Mouse (Mus musculus) heart, embryonic 14.5 days (tissue): ENCODE data around the gene Anapc11. TPM values are rescaled to one million over a fixed set of nuclear protein-coding genes. Genes with fewer than 3 reads are reported as not detected.

ENCODE experiments used
- ATAC-seq: fragments of 200-750 bp; cut with Nextera tagmentation; 2 replicates; pipeline ENCODE4 v1.8.0; 2017; ENCODE audit warnings: low read depth, moderate TSS enrichment; ENCODE audit not compliant: insufficient number of reproducible peaks, insufficient read depth, low FRiP score
- H3K27ac ChIP-seq, 2 experiments: fragments of 200-500 bp in 1 of 2; fragments of 300-500 bp in 1 of 2; sonication (generic) in 1 of 2; replicated peaks in 1 of 2; 2 replicates each; pipeline ENCODE4 v1.5.1; 2012 to 2014; ENCODE audit warnings: low read depth in 2 of 2, low read length in 2 of 2, control low read depth in 1 of 2, mild to moderate bottlenecking in 1 of 2, mixed read lengths in 1 of 2; ENCODE audit not compliant: control insufficient read depth in 1 of 2, insufficient read depth in 1 of 2
- H3K27me3 ChIP-seq: fragments of 300-500 bp; sonication (generic); 2 replicates; pipeline ENCODE4 v1.6.1; 2014; ENCODE audit warnings: mild to moderate bottlenecking, low read length, control low read depth; ENCODE audit not compliant: control insufficient read depth, insufficient read depth
- H3K36me3 ChIP-seq: fragments of 300-500 bp; sonication (generic); 2 replicates; pipeline ENCODE4 v1.6.1; 2014; ENCODE audit warnings: mild to moderate bottlenecking, control low read depth, low read length, mixed read lengths; ENCODE audit not compliant: control insufficient read depth, insufficient read depth
- H3K4me1 ChIP-seq, 2 experiments: fragments of 200-500 bp in 1 of 2; fragments of 300-500 bp in 1 of 2; sonication (generic) in 1 of 2; 2 replicates each; pipeline ENCODE4 v1.6.1; 2012 to 2014; ENCODE audit warnings: low read length in 2 of 2, control low read depth in 1 of 2, mixed read lengths in 1 of 2; ENCODE audit not compliant: control insufficient read depth in 2 of 2, insufficient read depth in 2 of 2
- H3K4me2 ChIP-seq: fragments of 300-500 bp; sonication (generic); 2 replicates; pipeline ENCODE4 v1.6.1; 2014; ENCODE audit warnings: mild to moderate bottlenecking, low read length
- H3K4me3 ChIP-seq, 2 experiments: fragments of 200-500 bp in 1 of 2; fragments of 300-500 bp in 1 of 2; sonication (generic) in 1 of 2; 2 replicates each; pipeline ENCODE4 v1.5.1; 2012 to 2014; ENCODE audit warnings: low read length in 2 of 2, mild to moderate bottlenecking in 2 of 2, control low read depth in 1 of 2, low read depth in 1 of 2, moderate library complexity in 1 of 2; ENCODE audit not compliant: control insufficient read depth in 1 of 2, insufficient read depth in 1 of 2
- H3K9ac ChIP-seq: fragments of 300-500 bp; sonication (generic); 2 replicates; pipeline ENCODE4 v1.6.1; 2014; ENCODE audit warnings: mild to moderate bottlenecking, low read length
- H3K9me3 ChIP-seq: fragments of 300-500 bp; sonication (generic); 2 replicates; pipeline ENCODE4 v1.6.1; 2016; ENCODE audit warnings: low read length, control low read depth; ENCODE audit not compliant: control insufficient read depth
- WGBS: fragments of 180-500 bp; shearing (Covaris S2); extraction: QIAGEN DNeasy Blood & Tissue Kit; methylation state at CpG from one replicate; pipeline ENCODE4 v1.1.7; 2014; 5-methylcytosine and 5-hydroxymethylcytosine counted together
- polyA plus RNA-seq: library from polyadenylated mRNA; unstranded; fragments of >200 nt; fragmentation: Nextera tagmentation; extraction: Ambion mirVana; gene quantifications from 2 replicates; pipeline ENCODE4 v1.2.1, GENCODE M21; 2014

The Anapc11 gene
- polyA plus RNA-seq, 1 experiment from 2014 or later = 251 TPM

- Histone ChIP-seq H3K4me2 (peak overlapping the region; percentile 97), H3K27ac (peak overlapping the region; percentile 32 to 92; a peak in 3 of 4 replicates), H3K36me3 (peaks cover 77% of the 10 kb centered on the region), H3K9ac (peak overlapping the region; percentile 100), H3K4me1 (peaks cover 11 to 16% of the 10 kb centered on the region in 2 experiments), H3K27me3 (no peaks in the 10 kb centered on the region), H3K9me3 (no peaks in the 10 kb centered on the region), H3K4me3 (peak overlapping the region; percentile 59 to 99)
- ATAC-seq = peak; percentile 37
- 4% methylated on average over 94 of the region's 99 CpGs for WGBS
Observed at GRCm38 (mm10) chr11:120597240-120598235, 683 bp upstream of the Anapc11 start.

GRCm38 (mm10) chr11:120598990-120599549, 849 bp downstream of the Anapc11 start:
- WGBS = 48% methylated on average over 17 of the region's 17 CpGs
- no peak for ATAC-seq
- Histone ChIP-seq H3K4me2 (peak overlapping the region; percentile 97), H3K27me3 (no peaks in the 10 kb centered on the region), H3K4me1 (peaks cover 11 to 16% of the 10 kb centered on the region in 2 experiments), H3K9ac (peak overlapping the region; percentile 100), H3K4me3 (peak overlapping the region; percentile 59 to 99), H3K36me3 (peaks cover 77% of the 10 kb centered on the region), H3K27ac (peak overlapping the region; percentile 68 to 92), H3K9me3 (no peaks in the 10 kb centered on the region)

- H3K9ac ChIP-seq = no peak overlapping the region
- 89% methylated on average over 3 of the region's 3 CpGs for WGBS
Observed at GRCm38 (mm10) chr11:120600716-120601115, 2.5 kb downstream of the Anapc11 start.

GRCm38 (mm10) chr11:120603545-120603944, 5.3 kb downstream of the Anapc11 start:
- Histone ChIP-seq H3K4me3 (no peak overlapping the region), H3K4me1 (peaks cover 16% of the 10 kb centered on the region in 2 experiments), H3K27me3 (no peaks in the 10 kb centered on the region), H3K9me3 (no peaks in the 10 kb centered on the region), H3K9ac (no peak overlapping the region), H3K36me3 (peaks cover 66% of the 10 kb centered on the region), H3K4me2 (no peak overlapping the region), H3K27ac (no peak overlapping the region)
- 83% methylated on average over 2 of the region's 2 CpGs for WGBS
- ATAC-seq = no peak

More at GRCm38 (mm10) chr11:120600716-120601115, 2.5 kb downstream of the Anapc11 start:
- H3K4me3 ChIP-seq = no peak overlapping the region
- no peaks in the 10 kb centered on the region for H3K27me3 ChIP-seq
- H3K4me2 ChIP-seq = no peak overlapping the region
- peaks cover 77% of the 10 kb centered on the region for H3K36me3 ChIP-seq
- no peaks in the 10 kb centered on the region for H3K9me3 ChIP-seq
- H3K27ac ChIP-seq = no peak overlapping the region
- ATAC-seq = no peak
- peaks cover 11 to 16% of the 10 kb centered on the region in 2 experiments for H3K4me1 ChIP-seq

- 93% methylated on average over 7 of the region's 7 CpGs for WGBS
- Histone ChIP-seq H3K4me3 (no peak overlapping the region), H3K9me3 (no peaks in the 10 kb centered on the region), H3K9ac (no peak overlapping the region), H3K4me1 (peaks cover 16 to 23% of the 10 kb centered on the region in 2 experiments), H3K27ac (no peak overlapping the region), H3K27me3 (no peaks in the 10 kb centered on the region), H3K4me2 (no peak overlapping the region), H3K36me3 (peaks cover 60% of the 10 kb centered on the region)
- ATAC-seq = no peak
Observed at GRCm38 (mm10) chr11:120605667-120606066, 7.4 kb downstream of the Anapc11 start.

- no peak overlapping the region for H3K4me3 ChIP-seq
- H3K27me3 ChIP-seq = no peaks in the 10 kb centered on the region
- 66% methylated on average over 4 of the region's 4 CpGs for WGBS
- 0 out of 4 replicates have a peak overlapping the region, but pooled peaks of 1 of the 2 experiments have one; percentile 10 for H3K27ac ChIP-seq
- H3K9ac ChIP-seq = no peak overlapping the region; the same call in 1 of the 2 replicates
- no peak for ATAC-seq
- H3K9me3 ChIP-seq = no peaks in the 10 kb centered on the region
- H3K36me3 ChIP-seq = peaks cover 60% of the 10 kb centered on the region
- no peak overlapping the region for H3K4me2 ChIP-seq
- H3K4me1 ChIP-seq = peaks cover 16 to 23% of the 10 kb centered on the region in 2 experiments
Observed at GRCm38 (mm10) chr11:120606764-120607163, 8.5 kb downstream of the Anapc11 start.

GRCm38 (mm10) chr11:120608241-120609034, 10.2 kb downstream of the Anapc11 start, which contains the start of gene Npb:
Gene Npb, plus strand, starts transcription at chr11:120608477.
- H3K4me2 ChIP-seq = peak within 1 kb of the TSS; percentile 79
- ATAC-seq = no peak
- H3K27me3 ChIP-seq = no peaks in the 10 kb centered on the region
- peaks cover 16 to 23% of the 10 kb centered on the region in 2 experiments for H3K4me1 ChIP-seq
- no peaks in the 10 kb centered on the region for H3K9me3 ChIP-seq
- H3K9ac ChIP-seq = peak within 1 kb of the TSS; percentile 75
- H3K36me3 ChIP-seq = peaks cover 60% of the 10 kb centered on the region
- 4% methylated on average over 45 of the region's 45 CpGs for WGBS
- peak within 1 kb of the TSS; percentile 30 to 31 for H3K27ac ChIP-seq
- H3K4me3 ChIP-seq = peak within 1 kb of the TSS; percentile 37 to 38
